Mouse (Mus musculus): Measurements from ENCODE around the gene Xylt1. TPM values are rescaled to one million over a fixed set of nuclear protein-coding genes. Genes with fewer than 3 reads are reported as not detected.

Gene Xylt1
- polyA plus RNA-seq, 1 experiment, result 16.4 TPM

DNA sequence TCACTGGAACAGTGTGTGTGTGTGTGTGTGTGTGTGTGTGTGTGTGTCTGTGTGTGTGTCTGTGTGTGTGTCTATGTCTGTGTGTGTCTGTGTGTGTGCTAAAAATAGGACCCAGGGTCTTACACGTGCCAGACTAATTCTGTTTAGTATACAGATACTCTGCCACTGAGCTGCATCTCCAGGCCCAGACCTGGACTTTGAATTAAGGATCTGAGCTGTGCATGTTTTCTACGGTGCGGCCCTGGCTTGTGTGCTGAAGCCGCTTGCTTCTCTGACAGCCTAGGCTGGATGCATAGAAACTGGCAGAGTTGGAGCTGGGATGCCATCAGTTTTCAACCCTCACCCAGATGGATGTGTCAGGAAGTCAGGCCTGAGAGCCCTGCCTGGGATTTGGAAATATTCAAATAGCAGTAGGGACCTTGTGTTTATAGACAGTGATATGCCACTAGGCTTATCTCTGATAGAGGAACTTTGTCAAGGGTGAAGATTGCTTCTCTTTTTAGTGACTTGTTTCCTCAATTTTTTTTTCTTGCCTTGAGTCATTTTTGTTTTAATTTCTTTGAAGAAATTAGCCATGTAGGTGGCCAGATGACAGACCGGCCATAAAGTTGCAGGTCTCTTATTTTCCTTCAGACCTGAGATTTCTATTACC lies 11.4 kb upstream of the Xylt1 start:
- Histone ChIP-seq H3K27ac (ENCODE audit: control insufficient read depth, insufficient read depth, low read depth, low read length, poor library complexity) (no peak overlapping the region), H3K4me1 (ENCODE audit: control insufficient read depth, insufficient read depth, low read length) (no peaks in the 10 kb centered on the region), H3K4me3 (replicated peaks; ENCODE audit: control insufficient read depth, low read depth, low read length) (no peak overlapping the region)
- 82% methylated on average over 5 of the region's 5 CpGs for WGBS
- TF ChIP-seq POLR2A (IDR thresholded peaks at IDR 0.05; ENCODE audit: borderline replicate concordance, control insufficient read depth, low read depth, low read length) (no peak), CTCF (IDR thresholded peaks at IDR 0.05; ENCODE audit: control insufficient read depth, insufficient read depth, low read length) (no peak)

DNA sequence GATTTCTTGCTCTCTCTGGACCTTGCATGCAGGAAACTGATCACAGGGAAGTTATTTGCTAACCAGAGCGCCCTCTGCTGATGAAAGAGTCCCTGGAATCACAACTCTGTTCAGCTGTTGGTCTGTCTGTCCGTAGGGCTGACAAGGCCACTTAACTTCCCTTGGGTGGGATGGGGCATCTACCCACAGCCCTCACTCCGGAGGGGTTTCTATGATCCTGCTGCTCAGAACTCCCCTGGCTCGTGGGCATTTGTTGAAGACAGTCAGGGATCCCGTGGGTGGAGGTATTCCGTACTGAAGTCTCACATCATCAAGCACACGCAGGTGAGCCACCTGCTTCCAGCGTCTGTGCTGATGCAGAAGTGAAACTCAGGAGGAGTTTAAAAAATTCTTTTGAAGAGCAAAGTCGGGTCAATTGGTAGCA lies 4.9 kb upstream of the Xylt1 start:
- no peak overlapping the region for H3K4me3 ChIP-seq (replicated peaks; ENCODE audit: control insufficient read depth, low read depth, low read length)
- 28% methylated on average over 9 of the region's 9 CpGs for WGBS

DNA sequence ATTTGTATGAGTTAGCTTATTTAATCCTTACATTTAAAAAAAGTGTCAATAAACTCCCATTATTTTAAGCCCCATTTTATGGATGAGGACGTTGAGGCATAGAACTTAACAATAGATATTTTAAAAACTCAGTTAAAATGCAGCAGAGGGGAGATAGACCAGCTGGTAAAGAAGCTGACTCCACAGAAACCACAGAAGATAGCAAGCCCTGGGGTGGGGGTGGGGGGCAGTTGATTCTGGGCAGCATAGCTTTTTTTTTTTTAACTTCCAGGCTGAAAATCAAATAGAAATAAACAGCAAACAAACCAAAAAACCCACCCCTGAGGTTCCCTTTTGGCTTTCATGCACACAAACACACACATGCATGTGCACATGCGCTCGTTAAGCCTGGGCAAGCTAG lies 3.6 kb upstream of the Xylt1 start:
- no peak for TF ChIP-seq CTCF (IDR thresholded peaks at IDR 0.05; ENCODE audit: control insufficient read depth, insufficient read depth, low read length)
- no peak for TF ChIP-seq POLR2A (IDR thresholded peaks at IDR 0.05; ENCODE audit: borderline replicate concordance, control insufficient read depth, low read depth, low read length)
- H3K4me3 ChIP-seq (replicated peaks; ENCODE audit: control insufficient read depth, low read depth, low read length), result no peak overlapping the region
- H3K27ac ChIP-seq (ENCODE audit: control insufficient read depth, insufficient read depth, low read depth, low read length, poor library complexity), result no peak overlapping the region
- WGBS, result 58% methylated on average over 3 of the region's 3 CpGs
- H3K4me1 ChIP-seq (ENCODE audit: control insufficient read depth, insufficient read depth, low read length), result no peaks in the 10 kb centered on the region; the same call in 1 of the 2 replicates

More for the DNA sequence above, 4.9 kb upstream of the Xylt1 start:
- TF ChIP-seq CTCF (IDR thresholded peaks at IDR 0.05; ENCODE audit: control insufficient read depth, insufficient read depth, low read length) (peak; percentile 58), POLR2A (IDR thresholded peaks at IDR 0.05; ENCODE audit: borderline replicate concordance, control insufficient read depth, low read depth, low read length) (no peak)
- no peaks in the 10 kb centered on the region; the same call in 1 of the 2 replicates for H3K4me1 ChIP-seq (ENCODE audit: control insufficient read depth, insufficient read depth, low read length)
- H3K27ac ChIP-seq (ENCODE audit: control insufficient read depth, insufficient read depth, low read depth, low read length, poor library complexity), result no peak overlapping the region

DNA sequence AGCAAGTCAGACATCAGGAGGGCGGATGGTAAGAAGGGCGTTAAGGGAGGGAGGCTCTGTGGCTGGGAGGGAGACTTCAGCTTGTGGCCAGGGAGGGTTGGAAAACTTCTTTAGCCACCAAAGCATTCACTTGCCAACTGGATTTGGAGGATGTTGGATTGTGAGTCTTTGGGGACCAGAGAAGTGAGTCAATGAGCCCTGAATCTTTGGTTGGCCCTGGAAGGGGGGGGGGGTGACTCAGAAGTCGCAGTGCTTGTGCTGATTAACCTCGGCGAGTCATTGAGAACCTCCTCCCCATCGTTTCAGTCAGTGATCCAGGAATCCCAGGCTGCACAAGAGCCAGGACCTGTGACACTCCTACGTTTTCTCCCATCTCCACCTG lies 752 bp upstream of the Xylt1 start:
- TF ChIP-seq POLR2A (IDR thresholded peaks at IDR 0.05; ENCODE audit: borderline replicate concordance, control insufficient read depth, low read depth, low read length) (no peak), CTCF (IDR thresholded peaks at IDR 0.05; ENCODE audit: control insufficient read depth, insufficient read depth, low read length) (no peak)
- no peak overlapping the region for H3K27ac ChIP-seq (ENCODE audit: control insufficient read depth, insufficient read depth, low read depth, low read length, poor library complexity)
- 5% methylated on average over 7 of the region's 7 CpGs for WGBS
- H3K4me1 ChIP-seq (ENCODE audit: control insufficient read depth, insufficient read depth, low read length), result peaks cover 1% of the 10 kb centered on the region; the same call in 1 of the 2 replicates
- peak overlapping the region; percentile 82 for H3K4me3 ChIP-seq (replicated peaks; ENCODE audit: control insufficient read depth, low read depth, low read length)

DNA sequence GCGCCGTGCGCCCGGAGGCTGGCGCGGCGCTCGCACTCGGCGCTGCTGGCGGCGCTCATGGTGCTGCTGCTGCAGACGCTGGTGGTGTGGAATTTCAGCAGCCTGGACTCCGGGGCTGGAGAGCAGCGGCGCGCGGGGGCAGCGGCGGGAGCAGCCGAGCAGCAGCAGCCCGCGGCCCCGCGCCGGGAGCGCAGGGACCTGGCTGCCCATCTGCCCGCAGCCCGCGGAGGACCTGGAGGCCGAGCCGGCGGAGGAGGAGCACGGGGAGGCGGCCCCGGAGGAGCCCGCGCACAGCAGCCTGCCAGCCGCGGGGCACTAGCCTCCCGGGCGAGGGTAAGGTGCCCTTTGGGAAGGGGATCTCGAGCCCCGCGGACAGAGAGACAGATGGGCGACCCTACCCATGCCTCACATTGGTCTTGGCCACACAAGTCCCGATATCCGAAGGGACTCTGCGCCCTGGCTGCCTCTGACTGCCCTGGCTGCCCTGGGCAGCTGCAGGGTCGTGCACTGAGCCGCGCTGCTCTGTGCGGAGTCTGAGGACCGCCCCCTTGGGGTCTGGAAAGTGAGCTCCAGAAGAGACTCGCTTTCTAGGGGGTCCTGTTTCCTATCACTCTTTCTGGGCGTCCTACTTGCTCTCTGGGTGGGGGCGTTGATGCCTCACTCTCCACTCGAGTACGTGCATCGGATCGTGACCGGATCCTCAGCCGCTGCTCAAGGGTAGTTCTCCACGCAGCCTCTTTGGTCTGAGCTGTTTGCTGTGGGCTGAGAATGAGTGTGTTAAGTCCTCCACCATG lies 606 bp downstream of the Xylt1 start:
- peak overlapping the region; percentile 82 for H3K4me3 ChIP-seq (replicated peaks; ENCODE audit: control insufficient read depth, low read depth, low read length)

DNA sequence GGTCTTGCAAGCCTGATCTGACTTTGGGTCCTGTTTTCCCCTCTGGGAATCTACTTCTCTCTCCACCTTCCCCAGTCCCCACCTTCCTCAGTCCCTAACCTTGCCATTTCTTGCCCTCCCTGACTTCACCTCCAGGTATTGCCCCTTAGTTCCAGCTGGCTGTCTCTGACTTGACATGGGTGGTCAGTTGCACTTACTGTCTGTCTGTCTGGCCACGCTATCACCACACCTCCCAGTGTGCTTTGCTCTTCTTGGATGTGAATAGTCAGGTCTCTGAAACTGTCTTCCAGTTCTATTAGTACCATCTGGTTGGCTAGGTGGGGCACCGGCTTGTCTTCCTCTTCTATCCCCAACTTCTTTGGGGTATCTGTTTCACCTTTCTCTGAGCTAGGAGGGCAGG lies 1.2 kb downstream of the Xylt1 start:
- TF ChIP-seq CTCF (IDR thresholded peaks at IDR 0.05; ENCODE audit: control insufficient read depth, insufficient read depth, low read length) (no peak), POLR2A (IDR thresholded peaks at IDR 0.05; ENCODE audit: borderline replicate concordance, control insufficient read depth, low read depth, low read length) (no peak)
- WGBS, result 1% methylated on average over 2 of the region's 2 CpGs

More for the DNA sequence above, 606 bp downstream of the Xylt1 start:
- no peak for TF ChIP-seq POLR2A (IDR thresholded peaks at IDR 0.05; ENCODE audit: borderline replicate concordance, control insufficient read depth, low read depth, low read length)
- TF ChIP-seq CTCF (IDR thresholded peaks at IDR 0.05; ENCODE audit: control insufficient read depth, insufficient read depth, low read length), result no peak
- Histone ChIP-seq H3K27ac (ENCODE audit: control insufficient read depth, insufficient read depth, low read depth, low read length, poor library complexity) (peak overlapping the region; percentile 86), H3K4me1 (ENCODE audit: control insufficient read depth, insufficient read depth, low read length) (peaks cover 1% of the 10 kb centered on the region; the same call in 1 of the 2 replicates)
- under 1% methylated on average over 62 of the region's 64 CpGs for WGBS

DNA sequence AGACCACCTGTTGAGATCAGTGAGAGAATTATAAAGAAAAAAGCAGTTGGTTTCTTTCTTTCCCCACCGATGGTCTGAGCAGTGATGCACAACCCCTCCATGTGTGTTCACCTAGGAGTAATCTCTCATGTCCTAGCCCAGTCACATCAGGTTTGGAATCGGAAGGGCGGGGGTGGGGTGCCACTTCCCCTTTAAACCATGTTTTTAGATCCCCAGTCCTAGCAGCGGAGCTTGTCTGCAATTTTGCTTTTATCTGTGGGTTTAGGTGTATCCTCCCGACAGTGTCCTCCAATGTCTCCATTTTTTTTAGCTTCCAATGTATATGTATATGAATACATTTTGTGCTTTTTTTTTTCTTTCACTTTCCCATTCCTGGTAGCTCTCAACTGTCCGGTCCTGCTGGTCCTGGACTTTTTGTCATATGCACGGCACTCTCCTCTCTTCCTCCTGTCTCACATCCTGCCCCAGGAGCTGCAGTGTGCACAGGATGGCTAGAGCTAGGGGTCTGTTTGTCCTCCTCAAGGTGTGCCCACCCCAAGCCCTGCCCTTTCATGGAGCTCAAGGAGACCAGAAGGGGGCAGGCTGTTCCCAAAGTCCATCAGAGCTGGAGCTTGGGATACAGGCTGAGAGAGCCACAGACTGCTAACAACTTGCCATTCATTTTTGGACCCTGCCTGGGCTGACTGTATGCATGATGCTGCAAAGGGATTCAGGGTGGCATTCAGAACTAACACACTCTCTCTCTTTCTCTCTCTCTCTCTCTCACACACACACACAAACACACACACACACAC lies 2.6 kb downstream of the Xylt1 start:
- TF ChIP-seq POLR2A (IDR thresholded peaks at IDR 0.05; ENCODE audit: borderline replicate concordance, control insufficient read depth, low read depth, low read length) (no peak), CTCF (IDR thresholded peaks at IDR 0.05; ENCODE audit: control insufficient read depth, insufficient read depth, low read length) (0 out of 2 replicates have a peak, but pooled peaks have one; percentile 17)
- 7% methylated on average over 7 of the region's 7 CpGs for WGBS
- peaks cover 3% of the 10 kb centered on the region; the same call in 1 of the 2 replicates for H3K4me1 ChIP-seq (ENCODE audit: control insufficient read depth, insufficient read depth, low read length)
- peak overlapping the region; percentile 26; the same call in 1 of the 2 replicates for H3K27ac ChIP-seq (ENCODE audit: control insufficient read depth, insufficient read depth, low read depth, low read length, poor library complexity)
- peak overlapping the region; percentile 82 for H3K4me3 ChIP-seq (replicated peaks; ENCODE audit: control insufficient read depth, low read depth, low read length)

More for the DNA sequence above, 1.2 kb downstream of the Xylt1 start:
- Histone ChIP-seq H3K4me1 (ENCODE audit: control insufficient read depth, insufficient read depth, low read length) (peaks cover 1% of the 10 kb centered on the region; the same call in 1 of the 2 replicates), H3K4me3 (replicated peaks; ENCODE audit: control insufficient read depth, low read depth, low read length) (peak overlapping the region; percentile 82), H3K27ac (ENCODE audit: control insufficient read depth, insufficient read depth, low read depth, low read length, poor library complexity) (peak overlapping the region; percentile 86)
